Mouse (Mus musculus): Measurements from ENCODE around the gene Gpr62.

Gene Gpr62

DNA sequence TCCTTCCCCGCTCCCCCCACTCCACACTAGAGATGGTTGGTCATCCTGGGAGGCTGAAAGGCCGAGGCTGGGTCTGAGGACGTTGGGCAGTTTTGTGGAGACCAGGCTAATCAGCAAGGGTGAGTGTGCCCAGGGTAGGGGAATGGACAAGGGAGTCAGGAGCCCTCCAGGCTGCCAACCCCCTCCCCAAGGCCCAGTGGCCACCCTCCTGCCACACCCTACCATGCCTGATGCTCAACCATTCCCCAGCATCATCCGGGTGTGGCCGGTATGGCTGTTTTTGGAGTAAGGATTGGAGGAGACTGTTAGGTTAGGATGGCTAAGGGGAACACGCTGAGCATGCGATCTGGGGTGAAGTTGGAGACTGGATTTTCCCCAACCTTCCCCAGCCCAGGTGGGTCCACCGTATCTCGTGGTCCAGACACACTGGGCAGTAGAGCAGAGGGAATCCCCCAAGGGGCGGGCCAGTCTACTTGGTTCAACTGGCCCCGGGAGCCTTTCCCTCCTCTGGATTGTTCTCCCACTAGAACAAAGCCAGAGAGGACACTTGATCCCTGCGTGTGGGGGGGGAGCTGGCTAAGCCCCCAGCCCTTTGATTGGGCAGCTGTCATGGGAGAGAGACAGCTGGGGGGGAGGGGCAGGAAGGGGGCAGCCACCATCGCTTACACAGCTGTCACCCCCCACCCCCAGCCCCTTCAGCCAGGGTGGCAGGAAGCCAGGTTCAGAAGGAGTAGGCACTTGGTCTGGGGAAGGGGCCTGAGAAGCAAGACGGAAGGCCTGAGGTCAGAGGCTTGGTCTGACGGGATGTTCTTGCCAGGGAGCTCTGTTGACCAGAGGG is 9.2 kb downstream of the Gpr62 start:
- no peak for DNase-seq (ENCODE audit: low spot score in 2 of 2)

DNA sequence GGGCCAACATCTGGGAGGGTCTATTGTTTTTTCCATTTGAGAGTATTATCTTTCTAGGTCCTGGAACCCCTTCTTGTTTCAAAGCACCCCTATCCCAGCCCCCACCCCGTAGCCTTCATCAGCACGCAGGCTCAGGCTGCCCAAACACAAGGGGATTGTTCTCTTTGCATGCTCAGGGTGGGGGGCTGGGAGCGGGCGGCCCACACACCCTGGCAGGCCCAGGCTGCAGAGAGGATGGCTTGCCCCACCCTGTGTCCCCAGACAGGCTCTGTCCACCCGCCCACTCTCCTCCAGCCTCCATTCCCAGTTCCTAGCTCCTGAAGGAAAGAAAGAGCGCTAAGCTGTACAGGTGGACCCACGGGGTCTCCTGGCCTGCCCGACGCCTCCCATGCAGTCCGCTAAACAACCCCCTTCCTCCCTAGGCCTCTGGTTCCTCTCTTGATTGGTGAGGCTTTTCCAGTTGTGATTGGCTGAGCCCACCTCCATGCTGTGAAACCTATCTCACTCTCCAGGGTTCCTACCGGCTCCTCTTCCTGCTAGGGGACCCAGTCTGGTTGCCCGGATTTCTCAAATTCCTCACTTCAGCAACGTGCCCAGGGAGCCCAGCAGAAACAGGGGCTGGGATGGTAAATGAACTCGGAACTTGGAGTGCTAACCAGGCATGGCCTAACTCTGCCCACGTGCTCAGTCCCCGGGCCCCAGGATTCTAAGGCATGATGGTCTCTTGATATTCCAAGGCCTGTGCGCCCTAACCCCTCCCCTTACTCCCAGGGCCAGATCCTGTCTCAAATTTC is 10.7 kb downstream of the Gpr62 start:
- no peak for DNase-seq (ENCODE audit: low spot score in 2 of 2)

DNA sequence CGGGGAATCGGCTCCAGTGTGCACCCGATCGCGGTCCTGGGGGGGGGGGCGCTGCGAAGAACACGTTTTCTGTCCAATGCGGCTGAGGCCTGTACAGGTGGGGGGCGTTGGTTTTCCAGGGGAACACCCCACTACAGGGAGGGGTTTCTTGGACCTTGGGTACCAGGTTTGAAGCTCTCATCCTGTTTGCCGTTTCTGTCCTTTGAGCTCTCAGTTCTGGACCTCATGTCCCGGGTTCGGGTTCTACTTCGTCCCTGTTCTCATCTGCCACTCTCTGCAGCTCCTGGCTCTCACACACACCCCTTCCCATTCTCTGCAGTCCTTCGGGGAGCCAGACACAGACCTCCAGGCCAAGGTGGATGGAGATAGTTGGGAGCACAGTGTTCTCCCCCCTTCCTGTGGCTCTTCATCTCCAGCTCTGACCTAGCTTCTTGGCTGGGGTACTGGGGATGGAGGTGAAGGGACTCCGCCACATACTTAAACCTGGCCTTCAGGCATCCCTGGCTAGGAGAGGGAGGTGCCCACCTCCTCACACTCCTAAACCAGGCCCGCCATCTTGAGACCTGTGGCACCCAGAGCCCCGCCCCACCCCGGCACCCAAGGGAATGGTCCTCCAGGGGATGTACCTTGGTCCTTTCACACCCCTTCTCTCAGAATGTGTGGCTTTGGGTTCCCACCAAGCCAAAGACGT is 11.5 kb downstream of the Gpr62 start:
- no peak for DNase-seq (ENCODE audit: low spot score in 2 of 2)

DNA sequence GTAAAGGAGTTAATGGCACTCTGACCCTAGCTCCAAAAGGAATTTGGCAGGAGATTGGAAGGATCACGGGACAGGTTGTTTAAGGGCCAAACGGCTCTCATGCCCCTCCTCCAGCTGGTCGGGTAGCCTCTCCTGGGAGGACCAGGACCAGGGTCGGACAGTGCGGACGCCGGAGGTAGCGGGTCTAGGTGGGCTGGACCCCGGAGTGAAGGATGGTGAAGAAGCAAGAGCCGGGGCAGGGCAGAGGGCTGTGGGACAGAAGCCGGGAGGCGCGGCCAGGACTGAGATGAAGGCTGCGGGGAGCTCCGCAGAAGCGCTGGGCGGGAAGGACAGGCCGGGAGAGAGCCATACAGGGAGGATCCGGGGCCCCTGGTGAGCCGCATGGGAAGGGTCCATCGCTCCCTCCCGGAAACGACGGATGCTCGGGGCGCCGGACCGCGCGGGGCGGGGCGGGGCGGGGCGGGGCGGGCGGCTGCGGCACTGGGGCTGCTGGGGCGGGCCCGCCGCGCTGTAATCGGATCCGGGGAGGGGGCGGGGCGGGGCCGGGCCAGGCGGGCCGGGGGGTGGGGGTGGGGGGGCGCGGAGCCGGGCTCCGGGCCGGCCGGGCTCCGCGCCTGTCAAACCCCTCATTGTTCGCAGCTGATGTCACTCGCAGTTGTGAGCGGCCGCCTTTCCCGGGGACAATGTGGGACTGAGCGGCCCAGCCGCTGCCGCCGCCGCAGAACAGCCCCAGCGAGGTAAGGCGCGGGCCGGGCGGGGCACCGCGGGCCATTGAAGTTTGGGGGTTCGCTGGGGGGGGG is 12.3 kb downstream of the Gpr62 start, which contains the start of gene Pcbp4:
TSS of gene Pcbp4 (plus strand) at position 21 of the 800 bp plus-strand sequence.
- DNase-seq (ENCODE audit: low spot score in 2 of 2): no peak

DNA sequence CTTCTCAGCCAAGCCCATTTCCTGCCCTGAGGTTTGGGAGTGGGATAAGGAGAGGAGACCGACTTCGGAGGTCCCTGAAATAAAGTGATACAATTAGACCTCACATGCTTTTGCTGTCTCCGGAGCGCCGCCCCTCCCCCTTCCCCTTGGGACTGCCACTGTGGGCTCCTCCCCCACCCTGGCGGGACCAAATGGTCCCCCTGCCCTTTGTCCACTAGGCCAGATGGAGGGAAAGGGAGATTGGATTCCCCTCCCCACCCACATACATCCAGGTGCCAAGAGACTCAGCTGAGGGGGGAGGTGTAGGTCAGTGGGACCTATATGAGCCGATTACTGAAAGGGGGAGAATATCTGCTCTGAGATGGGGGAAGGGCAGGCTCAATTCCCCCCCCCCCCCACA is 12.9 kb downstream of the Gpr62 start:
- no peak for DNase-seq (ENCODE audit: low spot score in 2 of 2)

DNA sequence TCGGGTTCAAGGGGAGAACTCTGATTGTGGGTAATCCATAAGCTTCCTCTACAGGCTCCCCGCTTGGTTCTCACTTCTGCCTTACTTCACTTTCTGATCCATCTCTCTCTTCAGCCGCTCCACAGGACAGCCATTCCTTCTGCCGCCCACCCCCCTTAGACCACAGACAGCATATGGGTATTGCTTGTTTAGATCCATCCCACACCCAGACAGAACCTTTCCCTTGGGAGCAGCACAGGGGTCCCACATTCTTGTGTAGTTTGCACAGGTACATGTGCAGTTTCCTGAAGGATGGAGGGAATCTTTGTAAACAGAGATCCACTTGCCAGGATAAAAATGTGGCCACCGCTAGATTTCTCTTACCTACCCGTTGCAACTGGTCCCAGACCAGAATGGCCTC is 13.4 kb downstream of the Gpr62 start:
- no peak for DNase-seq (ENCODE audit: low spot score in 2 of 2)

DNA sequence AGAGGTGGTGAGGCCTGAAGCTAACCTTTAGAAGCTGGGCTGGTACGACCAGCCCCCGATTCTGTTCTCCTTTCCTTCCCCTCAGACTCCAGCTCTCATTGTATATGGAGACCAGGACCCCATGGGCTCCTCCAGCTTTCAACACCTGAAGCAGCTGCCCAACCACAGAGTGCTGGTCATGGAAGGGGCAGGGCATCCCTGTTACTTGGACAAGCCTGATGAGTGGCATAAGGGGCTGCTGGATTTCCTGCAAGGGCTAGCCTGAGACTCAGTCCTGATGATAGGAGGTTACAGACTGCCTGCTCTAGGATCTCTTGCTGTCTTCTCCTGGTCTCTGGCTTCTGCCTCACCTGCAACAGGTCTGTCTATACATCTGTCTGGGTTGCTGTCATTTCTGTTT is 13.8 kb downstream of the Gpr62 start:
- no peak for DNase-seq (ENCODE audit: low spot score in 2 of 2)

DNA sequence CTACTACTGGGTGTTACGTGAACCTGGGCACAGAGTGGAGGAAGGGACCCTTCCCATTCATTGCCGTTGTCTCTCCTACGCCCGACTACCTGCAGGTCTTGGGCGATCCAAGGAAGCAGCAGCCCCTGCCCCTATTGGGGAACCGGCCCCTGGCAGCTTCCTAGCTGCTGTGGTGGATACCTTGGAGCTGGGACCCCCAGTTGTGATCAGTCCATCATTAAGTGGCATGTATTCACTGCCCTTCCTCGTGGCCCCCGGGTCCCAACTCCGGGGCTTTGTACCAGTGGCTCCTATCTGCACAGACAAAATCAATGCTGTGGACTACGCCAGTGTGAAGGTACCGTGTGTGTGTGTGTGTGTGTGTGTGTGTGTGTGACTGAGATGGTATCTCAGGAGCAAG is 14.4 kb downstream of the Gpr62 start:
- DNase-seq (ENCODE audit: low spot score in 2 of 2): no peak

DNA sequence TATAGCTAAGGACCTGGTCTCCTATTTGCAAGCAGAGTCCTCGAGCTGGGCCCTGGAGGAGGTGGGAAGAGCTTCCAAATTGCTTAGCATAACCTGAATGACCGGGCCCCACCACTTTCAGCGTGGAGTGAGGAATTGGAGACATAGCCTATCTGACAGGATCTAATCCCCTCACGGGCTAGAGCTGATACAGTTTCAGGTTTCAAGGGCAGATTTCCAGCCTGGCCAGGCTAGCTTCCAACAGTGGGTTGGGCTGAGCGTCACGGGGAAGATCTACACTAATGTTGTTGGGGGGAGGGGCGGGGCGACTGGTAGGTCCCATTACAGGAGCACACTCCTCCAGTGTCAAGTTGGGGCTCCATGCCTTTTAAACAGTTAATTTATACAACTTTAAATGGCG is 15.1 kb downstream of the Gpr62 start:
- DNase-seq (ENCODE audit: low spot score in 2 of 2): no peak

DNA sequence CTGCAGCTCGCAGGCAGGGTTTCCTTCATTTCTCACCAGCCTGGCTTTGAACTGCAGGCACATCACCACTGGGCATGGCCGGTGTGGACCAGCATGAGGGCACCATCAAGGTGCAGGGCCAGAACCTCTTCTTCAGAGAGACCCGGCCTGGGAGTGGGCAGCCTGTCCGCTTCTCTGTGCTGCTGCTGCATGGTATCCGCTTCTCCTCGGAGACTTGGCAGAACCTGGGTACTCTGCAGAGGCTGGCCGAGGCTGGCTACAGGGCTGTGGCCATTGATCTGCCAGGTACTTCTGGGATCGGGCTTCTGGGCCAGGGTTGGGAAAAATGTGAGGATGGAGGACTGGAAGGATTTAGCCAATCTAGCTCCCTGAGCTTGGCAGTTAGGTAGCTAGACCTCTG is 15.8 kb downstream of the Gpr62 start:
- DNase-seq (ENCODE audit: low spot score in 2 of 2): no peak

DNA sequence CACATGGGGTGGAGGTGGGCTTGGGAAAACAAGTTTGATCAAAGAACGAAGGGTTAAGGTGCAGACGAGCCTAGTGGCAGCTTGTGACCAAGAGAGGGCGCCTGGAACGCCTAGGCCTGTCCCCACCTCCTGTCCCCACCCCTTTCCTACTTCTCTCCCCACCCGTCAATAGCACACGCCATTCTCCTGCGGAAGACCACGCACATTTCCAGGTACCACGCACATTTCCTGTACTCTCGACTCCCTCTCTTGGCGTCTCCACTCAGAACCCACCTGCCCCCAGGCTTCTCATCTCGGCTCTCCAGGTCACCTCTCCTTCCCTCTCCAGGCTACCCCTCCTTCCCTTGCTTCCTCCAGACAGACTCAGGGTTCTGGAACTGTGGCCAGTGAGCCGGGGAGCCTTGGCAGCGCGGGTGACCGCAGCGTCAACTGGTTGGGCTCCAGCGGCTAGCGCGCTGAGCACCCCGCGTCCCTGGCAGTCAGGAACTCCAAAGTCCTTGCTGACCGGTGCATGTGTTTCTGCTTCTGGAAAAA is 17.2 kb downstream of the Gpr62 start:
- DNase-seq (ENCODE audit: low spot score in 2 of 2): peak; percentile 53 to 73

DNA sequence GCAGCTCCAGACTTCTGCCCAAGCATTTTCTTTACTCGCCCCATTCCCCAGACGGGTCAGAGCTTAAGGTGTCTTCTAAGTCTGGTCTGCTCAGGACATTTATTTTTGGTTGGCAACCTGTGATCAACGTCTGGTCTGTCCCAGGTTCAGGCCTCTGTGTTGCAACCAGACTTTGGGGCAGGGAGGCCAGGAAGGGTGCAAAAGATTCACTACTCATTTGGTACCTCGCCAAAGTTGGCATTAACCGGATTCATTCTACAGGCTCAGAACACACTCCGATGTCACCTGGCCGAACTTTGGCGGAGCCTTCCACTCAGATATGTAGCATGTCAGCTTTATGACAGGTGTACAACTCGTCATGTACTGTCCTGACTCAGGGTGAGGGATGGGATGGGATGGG is 17.8 kb downstream of the Gpr62 start:
- no peak for DNase-seq (ENCODE audit: low spot score in 2 of 2)

DNA sequence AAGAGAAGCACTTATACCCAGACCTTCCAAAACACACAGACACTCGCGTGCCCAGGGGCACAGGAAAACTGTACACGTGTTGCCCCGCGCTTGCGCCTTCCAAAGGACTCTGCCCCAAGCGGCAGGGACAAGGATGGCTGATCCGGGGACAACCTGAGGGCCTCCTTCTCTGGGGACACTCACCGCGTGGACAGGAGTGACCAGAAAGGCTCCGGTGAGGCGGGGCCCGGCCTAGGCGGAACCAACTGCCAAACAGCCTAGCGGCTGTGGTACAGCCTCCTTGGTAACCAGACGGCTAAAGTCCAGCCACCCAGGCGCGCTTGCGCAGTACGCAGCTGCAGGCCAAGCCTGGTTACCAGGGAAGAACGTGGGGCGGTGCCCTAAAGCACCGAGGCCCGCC is 18.4 kb downstream of the Gpr62 start, which contains the start of the genes Abhd14b and Abhd14a:
TSS of gene Abhd14b (plus strand) at position 112 of the 400 bp plus-strand sequence.
TSS of gene Abhd14a (minus strand) at position 331 of the 400 bp plus-strand sequence.
- peak; percentile 88 to 89 for DNase-seq (ENCODE audit: low spot score in 2 of 2)

DNA sequence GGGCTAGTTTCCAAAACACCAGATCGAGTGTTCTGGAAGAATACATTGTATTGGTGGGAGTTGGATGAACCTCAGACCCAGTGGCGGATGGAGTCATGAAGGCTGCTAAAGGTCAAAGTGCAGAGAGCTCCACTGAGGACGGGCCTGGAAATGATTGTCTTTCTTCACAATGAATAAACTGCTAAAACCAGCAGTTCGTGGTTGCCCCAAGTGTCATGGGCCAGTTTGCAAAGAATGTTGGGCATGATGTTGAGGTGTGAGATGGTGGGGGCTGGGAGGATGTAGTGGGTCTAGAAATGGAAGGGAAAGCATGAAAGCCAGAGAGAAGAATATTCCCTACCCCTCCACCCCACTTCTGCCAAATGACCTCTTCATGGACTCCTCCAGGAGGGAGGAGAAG is 20.9 kb downstream of the Gpr62 start:
- DNase-seq (ENCODE audit: low spot score in 2 of 2): no peak

DNA sequence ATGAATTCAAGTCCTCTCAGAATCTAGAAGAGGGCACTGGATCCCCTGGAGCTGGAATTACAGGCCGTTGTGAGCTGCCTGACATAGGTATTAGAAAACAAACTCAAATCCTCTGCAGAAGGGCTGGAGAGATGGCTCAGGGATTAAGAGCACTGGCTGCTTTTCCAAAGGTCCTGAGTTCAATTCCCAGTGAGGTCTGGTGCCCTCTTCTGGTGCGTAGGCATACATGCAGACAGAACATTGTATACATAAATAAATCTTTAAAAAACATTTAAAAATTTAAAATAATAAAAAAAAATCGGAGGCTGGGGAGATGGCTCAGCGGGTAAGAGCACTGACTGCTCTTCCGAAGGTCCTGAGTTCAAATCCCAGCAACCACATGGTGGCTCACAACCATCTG is 23.1 kb downstream of the Gpr62 start:
- no peak for DNase-seq (ENCODE audit: low spot score in 2 of 2)

DNA sequence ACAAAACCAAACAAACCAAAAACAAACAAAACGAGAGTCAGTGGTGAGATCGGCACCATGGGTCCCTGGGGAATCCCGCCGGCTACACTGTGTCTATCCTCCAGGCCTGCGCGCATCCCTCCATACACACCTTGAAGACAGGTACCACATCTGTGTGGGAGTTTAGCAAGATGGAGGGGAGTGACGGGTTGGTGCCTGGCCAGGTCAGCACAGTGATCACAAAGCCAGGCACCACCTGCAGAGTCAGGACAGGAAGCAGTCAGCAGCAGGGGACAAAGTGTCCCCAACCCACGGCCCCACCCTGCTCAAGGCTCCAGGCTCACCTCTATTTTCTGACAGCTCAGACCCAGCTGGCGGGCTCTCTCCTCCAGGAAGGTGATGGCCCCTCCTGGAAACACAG is 29.2 kb downstream of the Gpr62 start:
- no peak for DNase-seq (ENCODE audit: low spot score in 2 of 2)

DNA sequence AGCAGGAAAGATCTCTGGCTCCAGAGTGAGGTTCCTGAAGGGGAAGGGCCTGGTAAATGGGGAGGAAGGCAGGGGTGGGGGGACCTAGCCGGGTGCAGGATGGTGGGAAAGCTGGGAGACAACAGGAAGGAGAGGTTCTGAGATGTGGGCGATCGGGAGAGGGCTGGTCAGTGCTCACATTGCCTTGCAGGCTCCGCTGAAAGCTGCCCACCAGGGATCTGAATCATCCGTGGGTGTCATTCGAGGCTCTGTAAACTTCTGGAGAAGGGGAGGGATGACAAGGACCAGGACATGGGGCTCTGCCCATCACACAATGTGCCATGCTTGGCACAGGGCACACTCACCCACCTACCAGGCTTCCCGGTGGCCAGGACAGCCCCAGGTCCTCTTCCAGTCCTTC is 32.3 kb downstream of the Gpr62 start:
- DNase-seq (ENCODE audit: low spot score in 2 of 2): peak in 1 of 2 experiments; percentile 58

DNA sequence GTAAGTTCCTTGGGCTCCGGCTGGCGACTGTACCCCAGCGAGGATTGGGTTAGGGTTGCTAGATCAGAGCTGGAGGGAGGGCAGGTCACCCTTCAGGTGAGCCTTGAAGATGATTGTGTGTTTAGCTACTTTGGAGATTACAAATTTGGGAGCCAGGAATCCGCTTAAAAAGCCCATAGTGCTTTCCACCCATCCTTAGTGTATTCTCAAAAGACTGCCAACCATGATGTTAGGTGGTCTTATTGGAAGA is 35.8 kb downstream of the Gpr62 start:
- no peak for DNase-seq (ENCODE audit: low spot score in 2 of 2)

DNA sequence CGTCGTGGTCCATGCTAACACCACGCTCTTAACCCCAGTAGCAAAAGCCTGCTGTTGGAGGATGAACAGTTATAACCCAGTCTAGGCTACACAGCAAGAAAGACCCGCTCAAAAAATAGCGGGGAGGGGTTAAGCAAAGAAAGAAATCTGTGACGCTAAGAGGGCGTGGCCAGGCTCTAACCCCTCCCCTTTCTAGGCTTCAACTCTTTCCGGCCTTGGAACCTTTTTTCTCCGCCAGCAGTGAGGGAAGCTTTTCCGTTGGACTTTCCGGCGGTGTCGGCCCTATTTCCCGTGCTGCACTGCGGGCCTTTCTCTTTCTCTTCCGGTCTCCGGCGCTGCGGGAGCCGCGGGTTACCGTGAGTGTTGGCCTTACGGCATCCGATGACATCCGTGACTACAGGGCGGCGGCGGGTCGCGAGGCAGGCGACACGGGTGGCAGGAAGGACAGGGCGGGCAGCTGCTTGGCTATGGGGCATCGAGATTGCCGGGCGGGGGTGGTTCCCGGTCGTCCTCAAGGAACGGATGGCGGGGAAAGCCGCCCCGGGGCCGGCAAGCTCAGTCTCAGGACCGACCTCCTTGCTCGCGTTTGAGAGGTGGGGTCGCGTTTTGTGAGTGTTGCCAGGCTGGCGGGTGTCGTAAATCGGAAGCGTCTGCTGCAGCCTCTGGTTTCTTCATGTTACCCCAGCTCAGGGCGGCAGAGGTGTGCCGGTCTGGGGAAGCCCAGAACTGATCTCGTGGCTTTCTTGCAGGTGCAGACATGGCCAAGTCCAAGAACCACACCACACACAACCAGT is 36.3 kb downstream of the Gpr62 start, which contains the start of gene Rpl29:
TSS of gene Rpl29 (plus strand) at position 234 of the 794 bp plus-strand sequence.
- DNase-seq (ENCODE audit: low spot score in 2 of 2): peak; percentile 87 to 89

DNA sequence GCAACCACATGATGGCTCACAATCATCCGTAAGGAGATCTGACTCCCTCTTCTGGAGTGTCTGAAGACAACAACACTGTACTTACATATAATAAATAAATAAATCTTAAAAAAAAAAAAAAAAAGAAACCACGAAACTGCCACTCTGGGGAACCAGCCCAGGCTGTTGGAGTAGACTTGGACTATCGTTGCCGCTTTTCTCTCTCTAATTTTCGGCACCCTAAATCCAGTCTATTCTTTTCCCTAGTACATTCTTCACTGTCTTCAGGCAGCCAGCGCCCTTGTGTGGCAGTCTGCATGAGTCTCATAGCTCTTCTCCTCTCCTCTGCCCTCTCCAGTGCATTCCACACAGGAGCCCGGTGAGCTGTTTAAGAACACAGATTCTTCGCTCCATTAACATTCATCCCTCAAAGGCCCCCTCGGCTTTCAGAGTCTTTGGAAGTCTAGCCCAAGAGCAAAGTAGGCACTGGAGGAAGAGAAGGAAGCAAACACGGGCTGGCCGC is 37.0 kb downstream of the Gpr62 start:
- DNase-seq (ENCODE audit: low spot score in 2 of 2): no peak

DNA sequence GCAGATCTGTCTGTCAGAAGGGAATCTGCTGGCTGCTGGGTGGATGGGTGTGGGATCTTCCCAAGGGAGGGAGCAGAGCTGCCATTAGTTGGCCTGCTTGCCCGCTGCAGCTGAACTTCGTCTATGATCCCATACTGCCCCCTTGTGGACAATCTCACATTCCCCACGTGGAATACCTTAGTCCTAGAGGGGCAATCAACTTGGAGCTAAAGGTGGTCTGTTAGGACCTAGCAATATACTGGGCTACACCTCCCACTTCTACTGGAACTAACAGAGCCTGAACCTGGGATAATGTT is 43.9 kb downstream of the Gpr62 start:
- peak; percentile 76 to 79 for DNase-seq (ENCODE audit: low spot score in 2 of 2)
